ENCODE assay signal across 27 mouse cellular contexts in the genomic region with DNA sequence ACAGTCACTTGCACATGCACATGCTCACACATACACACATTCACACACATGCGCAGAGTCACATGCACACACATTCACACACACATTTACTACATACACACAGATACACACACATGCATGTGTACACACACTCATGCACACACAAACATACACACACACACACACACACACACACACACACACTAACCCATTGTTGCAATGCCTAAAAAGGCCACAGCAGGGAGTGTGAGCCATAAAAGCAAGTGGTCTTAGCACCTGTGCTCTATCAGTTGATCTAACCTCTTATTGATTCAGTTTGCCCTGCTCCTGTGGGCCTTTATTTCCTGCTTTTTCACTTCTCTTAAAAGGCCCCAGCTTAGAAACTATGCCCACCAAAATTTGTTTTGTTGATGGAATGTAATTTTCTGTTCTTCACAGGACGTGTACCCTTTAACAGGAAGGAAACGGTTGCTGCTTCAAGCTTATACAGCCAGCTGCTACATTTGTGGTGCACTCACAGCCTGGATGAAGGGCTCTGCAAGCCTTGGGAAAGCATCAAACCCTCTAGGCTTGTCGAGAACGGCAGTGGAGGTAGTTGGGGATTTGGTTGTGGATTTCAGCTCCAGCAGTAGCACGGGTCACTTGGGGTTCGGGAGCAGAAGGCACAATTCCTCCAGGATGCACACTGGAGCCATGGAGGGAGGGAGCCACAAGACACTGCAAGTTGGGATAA. TPM values are rescaled to one million over a fixed set of nuclear protein-coding genes. Genes with fewer than 3 reads are reported as not detected.
A peak's percentile ranks its signal among the peaks of the same experiment; 100 is the strongest.
DNase-seq lines count a peak whose midpoint lies in the region; ATAC-seq and TF ChIP-seq lines count a peak whose summit lies in the region.
"Had no signal": no experiment of that assay in that cellular context is flagged by ENCODE, and none has a peak within 500 bp of the region (broad histone marks: within the 10 kb centered on the region; RNA-seq: fewer than 3 reads in every experiment).

No protein-coding gene starts in this region.

- H3K27me3 ChIP-seq in lung, embryonic 14.5 days (ENCODE audit: insufficient read depth, low read length), result no peaks in the 10 kb centered on the region
- H3K27me3 ChIP-seq in lung, postnatal 0 days (replicated peaks; ENCODE audit: insufficient read depth, low read length), result no peaks in the 10 kb centered on the region
- H3K27me3 ChIP-seq: forebrain, embryonic 15.5 days had no signal

- DNase-seq in lung, embryonic 14.5 days, result no peak
- no peak for DNase-seq in lung, postnatal 0 days (ENCODE audit: low spot score)
- peak; percentile 29 for DNase-seq in T-cell, adult 2 months (ENCODE audit: low spot score)
- peak; percentile 15 for DNase-seq in induced T-regulatory cell, adult 2 months (ENCODE audit: low read depth)
- DNase-seq in thymus, postnatal 25 days, result peak; percentile 70
- DNase-seq in lung, adult 2 months, result no peak
- no peak for DNase-seq in cerebellum, adult 11-12 months
- DNase-seq: adrenal gland, postnatal 25 days; cerebellum, adult 2 months; gastrocnemius, postnatal 25 days; heart, adult 2 months; kidney, adult 9 months; kidney, postnatal 36 days; liver, embryonic 13.5 days; lung, postnatal 14 days; right cerebral cortex, adult 18-20 months had no signal

- no peaks in the 10 kb centered on the region for H3K4me1 ChIP-seq in lung, embryonic 14.5 days (ENCODE audit: insufficient read depth)
- H3K4me1 ChIP-seq in lung, postnatal 0 days (ENCODE audit: insufficient read depth, low read depth, low read length), result no peaks in the 10 kb centered on the region
- no peaks in the 10 kb centered on the region for H3K4me1 ChIP-seq in lung, adult 2 months (ENCODE audit: control insufficient read depth, insufficient read depth, low read length)

- H3K9me3 ChIP-seq in lung, embryonic 14.5 days (ENCODE audit: low read depth, low read length), result no peaks in the 10 kb centered on the region
- no peaks in the 10 kb centered on the region for H3K9me3 ChIP-seq in lung, postnatal 0 days (ENCODE audit: low read length)
- H3K9me3 ChIP-seq: embryonic facial prominence, embryonic 12.5 days; forebrain, embryonic 15.5 days; G1E; liver, embryonic 13.5 days; neural tube, embryonic 12.5 days had no signal

- no peaks in the 10 kb centered on the region for H3K36me3 ChIP-seq in lung, embryonic 14.5 days (ENCODE audit: insufficient read depth)
- no peaks in the 10 kb centered on the region for H3K36me3 ChIP-seq in lung, postnatal 0 days (ENCODE audit: insufficient read depth, low read length)
- H3K36me3 ChIP-seq: embryonic facial prominence, embryonic 12.5 days; forebrain, embryonic 15.5 days; G1E; liver, embryonic 13.5 days; neural tube, embryonic 12.5 days had no signal

- H3K27ac ChIP-seq in lung, embryonic 14.5 days (ENCODE audit: low read depth), result no peak overlapping the region
- H3K27ac ChIP-seq in lung, postnatal 0 days (ENCODE audit: low read length), result no peak overlapping the region
- H3K27ac ChIP-seq: embryonic facial prominence, embryonic 12.5 days; forebrain, embryonic 15.5 days; heart, adult 2 months; left cerebral cortex, adult 2 months; liver, embryonic 13.5 days; neural tube, embryonic 12.5 days had no signal

- TF ChIP-seq EP300 in lung, postnatal 0 days (IDR thresholded peaks at IDR 0.05), result no peak

- 0 out of 2 replicates have a peak, but pooled peaks have one; percentile 11 for TF ChIP-seq CTCF in lung, embryonic 14.5 days (IDR thresholded peaks at IDR 0.05; ENCODE audit: low read depth)
- TF ChIP-seq CTCF in lung, postnatal 0 days (IDR thresholded peaks at IDR 0.05), result no peak
- TF ChIP-seq CTCF in lung, adult 2 months (IDR thresholded peaks at IDR 0.05; ENCODE audit: insufficient read depth, low read length), result no peak

- H3K4me2 ChIP-seq in lung, embryonic 14.5 days, result no peak overlapping the region
- no peak overlapping the region for H3K4me2 ChIP-seq in lung, postnatal 0 days (replicated peaks; ENCODE audit: low read depth, low read length)
- H3K4me2 ChIP-seq: embryonic facial prominence, embryonic 12.5 days; forebrain, embryonic 15.5 days; liver, embryonic 13.5 days; neural tube, embryonic 12.5 days had no signal

- ATAC-seq in lung, embryonic 14.5 days (ENCODE audit: insufficient read depth), result no peak
- no peak for ATAC-seq in lung, postnatal 0 days
- ATAC-seq: forebrain, embryonic 15.5 days had no signal

- 63% methylated on average over 7 of the region's 7 CpGs for WGBS in lung, embryonic 14.5 days
- WGBS in lung, postnatal 0 days, result 58% methylated on average over 7 of the region's 7 CpGs
- WGBS in lung, adult 2 months, result 48% methylated on average over 7 of the region's 7 CpGs

- no peak overlapping the region for H3K4me3 ChIP-seq in lung, embryonic 14.5 days (ENCODE audit: low read depth, low read length)
- H3K4me3 ChIP-seq in lung, postnatal 0 days (ENCODE audit: low read depth, low read length), result no peak overlapping the region
- H3K4me3 ChIP-seq in lung, adult 2 months (replicated peaks; ENCODE audit: extremely low read depth, low read depth, low read length), result no peak overlapping the region
- H3K4me3 ChIP-seq: embryonic facial prominence, embryonic 12.5 days; erythroblast, embryonic 14.5 days; forebrain, embryonic 15.5 days; heart, adult 2 months; left cerebral cortex, adult 2 months; liver, embryonic 13.5 days; neural tube, embryonic 12.5 days had no signal

- no peak for TF ChIP-seq POLR2A in lung, adult 2 months (IDR thresholded peaks at IDR 0.05; ENCODE audit: borderline replicate concordance, extremely low read depth, low read depth, low read length)

- no peak overlapping the region for H3K9ac ChIP-seq in lung, embryonic 14.5 days
- no peak overlapping the region for H3K9ac ChIP-seq in lung, postnatal 0 days (replicated peaks; ENCODE audit: low read depth)
- H3K9ac ChIP-seq: embryonic facial prominence, embryonic 12.5 days; forebrain, embryonic 15.5 days; liver, embryonic 13.5 days; neural tube, embryonic 12.5 days had no signal

RNA-seq across cellular contexts. Expression of a gene that starts 32.1 kb away (rescaled TPM):
- not detected in 2 replicates for polyA plus RNA-seq in lung, embryonic 14.5 days (2014; fragmentation: Nextera tagmentation; extraction: Ambion mirVana)
- 0.10 TPM in 1 of 2 replicates, not detected in the other for polyA plus RNA-seq in lung, postnatal 0 days (2015; fragmentation: Nextera tagmentation; extraction: Ambion mirVana)
- polyA plus RNA-seq in lung, adult 2 months (2012; rRNA removed), result not detected in 2 replicates
- polyA plus RNA-seq: cerebellum, adult 2 months; cortical plate, adult 2 months; embryonic facial prominence, embryonic 12.5 days; erythroblast, embryonic 14.5 days; forebrain, embryonic 15.5 days; G1E; heart, adult 2 months; heart, embryonic 14.5 days; hindbrain, embryonic 11.5 days; limb, embryonic 11.5 days; liver, embryonic 13.5 days; neural tube, embryonic 12.5 days; small intestine, adult 2 months had no signal

RNA-seq across cellular contexts. Expression of a gene that starts 36.1 kb away (rescaled TPM):
- 0.20 and 0.62 TPM in 2 replicates for polyA plus RNA-seq in lung, embryonic 14.5 days (2014; fragmentation: Nextera tagmentation; extraction: Ambion mirVana)
- polyA plus RNA-seq in lung, postnatal 0 days (2015; fragmentation: Nextera tagmentation; extraction: Ambion mirVana), result 0.43 and 0.52 TPM in 2 replicates
- 1.2 and 1.4 TPM in 2 replicates for polyA plus RNA-seq in lung, adult 2 months (2012; rRNA removed)
- polyA plus RNA-seq: erythroblast, embryonic 14.5 days had no signal

RNA-seq across cellular contexts. Expression of a gene that starts 41.4 kb away (rescaled TPM):
- 14.7 and 16.2 TPM in 2 replicates for polyA plus RNA-seq in lung, embryonic 14.5 days (2014; fragmentation: Nextera tagmentation; extraction: Ambion mirVana)
- polyA plus RNA-seq in lung, postnatal 0 days (2015; fragmentation: Nextera tagmentation; extraction: Ambion mirVana), result 19.9 and 21.1 TPM in 2 replicates
- 25.4 and 30.4 TPM in 2 replicates for polyA plus RNA-seq in lung, adult 2 months (2012; rRNA removed)

Comparison
In these comparisons a context has a peak if more than half of its experiments do, and no peak if none do; other contexts are left out.
1. DNase-seq: peak in T-cell, adult 2 months (single experiment), induced T-regulatory cell, adult 2 months (single experiment) and thymus, postnatal 25 days (single experiment); none in lung, embryonic 14.5 days (single experiment), lung, postnatal 0 days (single experiment), lung, adult 2 months (single experiment) and cerebellum, adult 11-12 months (single experiment).